Mouse (Mus musculus): Measurements from ENCODE around the gene Ces1d. TPM values are rescaled to one million over a fixed set of nuclear protein-coding genes. Genes with fewer than 3 reads are reported as not detected.
A peak's percentile ranks its signal among the peaks of the same experiment; 100 is the strongest.

The Ces1d gene
- total and polyA plus RNA-seq, 3 experiments = not detected

- DNase-seq (ENCODE audit: extremely low read depth) = no peak
- no peaks in the 10 kb centered on the region for H3K9me3 ChIP-seq (replicated peaks; ENCODE audit: low read length)
- no peaks in the 10 kb centered on the region for H3K36me3 ChIP-seq (replicated peaks in 1 of 2; ENCODE audit: control insufficient read depth in 1 of 2, insufficient read depth in 1 of 2, low read length in 1 of 2)
- peaks cover 0 to 22% of the 10 kb centered on the region in 2 experiments; a peak in 2 of 4 replicates for H3K4me1 ChIP-seq (ENCODE audit: control insufficient read depth in 1 of 2, insufficient read depth in 2 of 2)
- H3K4me3 ChIP-seq (replicated peaks in 1 of 3; ENCODE audit: low read depth in 2 of 3, low read length in 2 of 3, poor library complexity in 1 of 3) = no peak overlapping the region
- in situ Hi-C loops (cut with MboI; ENCODE audit: low pct_ligation_motif_present, low pct_unique_long_range_greater_than_20kb, low sequenced_read_pairs) = no loop called here
- no peaks in the 10 kb centered on the region for H3K27me3 ChIP-seq (replicated peaks)
- dilution Hi-C loops (cut with MboI; ENCODE audit: extremely low pct_ligation_motif_present, extremely low pct_unique_long_range_greater_than_20kb, low sequenced_read_pairs) = no loop called here
- H3K79me2 ChIP-seq (replicated peaks; ENCODE audit: control insufficient read depth, extremely low read depth, insufficient read depth, poor library complexity, severe bottlenecking) = no peaks in the 10 kb centered on the region
- H3K4me2 ChIP-seq (ENCODE audit: insufficient read depth, low read depth, poor library complexity, severe bottlenecking) = no peak overlapping the region
- no peak overlapping the region for H3K9ac ChIP-seq (ENCODE audit: insufficient read depth, low read depth)
- no peak overlapping the region for H3K27ac ChIP-seq (ENCODE audit: insufficient read depth, low read depth)
- TF ChIP-seq JUN (IDR thresholded peaks at IDR 0.05; ENCODE audit: insufficient read depth, low read depth, low read length) (no peak), CTCF (conservative IDR thresholded peaks at IDR 0.05 in 1 of 2, IDR thresholded peaks at IDR 0.05 in 1 of 2; ENCODE audit: low read depth in 2 of 2, low read length in 2 of 2) (no peak), CHD2 (IDR thresholded peaks at IDR 0.05; ENCODE audit: low read length) (no peak), USF2 (conservative IDR thresholded peaks at IDR 0.05; ENCODE audit: low read depth, low read length) (no peak), MYC (IDR thresholded peaks at IDR 0.05; ENCODE audit: low read depth, low read length) (no peak), MXI1 (IDR thresholded peaks at IDR 0.05; ENCODE audit: low read depth, low read length) (no peak), MAX (IDR thresholded peaks at IDR 0.05; ENCODE audit: low read length) (no peak), RCOR1 (conservative IDR thresholded peaks at IDR 0.05; ENCODE audit: low read depth, low read length) (no peak), MAZ (IDR thresholded peaks at IDR 0.05; ENCODE audit: low read depth, low read length) (no peak), ETS1 (conservative IDR thresholded peaks at IDR 0.05; ENCODE audit: low read depth, low read length) (no peak), NRF1 (IDR thresholded peaks at IDR 0.05; ENCODE audit: low read depth, low read length) (no peak), TBP (conservative IDR thresholded peaks at IDR 0.05; ENCODE audit: low read depth, low read length) (no peak), MEF2A (IDR thresholded peaks at IDR 0.05; ENCODE audit: borderline replicate concordance, low read depth, low read length) (no peak), EP300 (IDR thresholded peaks at IDR 0.05; ENCODE audit: low read length) (no peak), GABPA (IDR thresholded peaks at IDR 0.05; ENCODE audit: insufficient replicate concordance, low read depth, low read length) (no peak), POLR2AphosphoS2 (IDR thresholded peaks at IDR 0.05; ENCODE audit: low read depth, low read length) (no peak)
These were observed 23.1 kb downstream of the Ces1d start for GRCm38 (mm10) chr8:93174554-93174953.

- no peak overlapping the region for H3K4me3 ChIP-seq (replicated peaks in 1 of 3; ENCODE audit: low read depth in 2 of 3, low read length in 2 of 3, poor library complexity in 1 of 3)
- no peak overlapping the region for H3K27ac ChIP-seq (ENCODE audit: insufficient read depth, low read depth)
- in situ Hi-C loops (cut with MboI; ENCODE audit: low pct_ligation_motif_present, low pct_unique_long_range_greater_than_20kb, low sequenced_read_pairs) (no loop called here), dilution Hi-C loops (cut with MboI; ENCODE audit: extremely low pct_ligation_motif_present, extremely low pct_unique_long_range_greater_than_20kb, low sequenced_read_pairs) (no loop called here)
- no peak overlapping the region for H3K9ac ChIP-seq (ENCODE audit: insufficient read depth, low read depth)
- TF ChIP-seq IRF4 (IDR thresholded peaks at IDR 0.05; ENCODE audit: low read depth, low read length) (peak; percentile 49; the same call in 1 of the 2 replicates), ZMIZ1 (IDR thresholded peaks at IDR 0.05; ENCODE audit: low read depth, low read length) (no peak), KAT2A (IDR thresholded peaks at IDR 0.05; ENCODE audit: insufficient replicate concordance, low read length) (no peak), EP300 (IDR thresholded peaks at IDR 0.05; ENCODE audit: low read length) (peak; percentile 55), JUN (IDR thresholded peaks at IDR 0.05; ENCODE audit: insufficient read depth, low read depth, low read length) (no peak)
- no peaks in the 10 kb centered on the region for H3K79me2 ChIP-seq (replicated peaks; ENCODE audit: control insufficient read depth, extremely low read depth, insufficient read depth, poor library complexity, severe bottlenecking)
- H3K27me3 ChIP-seq (replicated peaks) = no peaks in the 10 kb centered on the region
- DNase-seq (ENCODE audit: extremely low read depth) = peak; percentile 49
- no peaks in the 10 kb centered on the region for H3K9me3 ChIP-seq (replicated peaks; ENCODE audit: low read length)
- H3K36me3 ChIP-seq (replicated peaks in 1 of 2; ENCODE audit: control insufficient read depth in 1 of 2, insufficient read depth in 1 of 2, low read length in 1 of 2) = no peaks in the 10 kb centered on the region
- no peak overlapping the region for H3K4me2 ChIP-seq (ENCODE audit: insufficient read depth, low read depth, poor library complexity, severe bottlenecking)
- H3K4me1 ChIP-seq (ENCODE audit: control insufficient read depth in 1 of 2, insufficient read depth in 2 of 2) = peaks cover 0 to 22% of the 10 kb centered on the region in 2 experiments; a peak in 2 of 4 replicates
These were observed 25.6 kb downstream of the Ces1d start for GRCm38 (mm10) chr8:93171846-93172590.

All from CH12.LX (cell line).